Mouse (Mus musculus) limb, embryonic 11.5 days (tissue): ENCODE results near the gene Tead1. TPM values are rescaled to one million over a fixed set of nuclear protein-coding genes. Genes with fewer than 3 reads are reported as not detected.

Source experiments
- ATAC-seq: fragments of 200-750 bp; cut with Nextera tagmentation; 2 replicates; pipeline ENCODE4 v1.8.0; 2017; ENCODE audit warnings: low read depth; ENCODE audit not compliant: insufficient number of reproducible peaks, low FRiP score, low TSS enrichment
- DNase-seq: peaks from one replicate; pipeline ENCODE4 v3.0.0-alpha.2; 2015; ENCODE audit warnings: low spot score
- H3K27ac ChIP-seq: fragments of 300-500 bp; sonication (generic); replicated peaks from 2 replicates; pipeline ENCODE4 v1.5.1; 2014; ENCODE audit warnings: low read depth, mild to moderate bottlenecking, low read length
- H3K27me3 ChIP-seq: fragments of 300-500 bp; sonication (generic); 2 replicates; pipeline ENCODE4 v1.6.1; 2014; ENCODE audit warnings: mild to moderate bottlenecking, low read length, mixed read lengths; ENCODE audit not compliant: control insufficient read depth, insufficient read depth
- H3K36me3 ChIP-seq: fragments of 300-500 bp; sonication (generic); 2 replicates; pipeline ENCODE4 v1.6.1; 2014; ENCODE audit warnings: mild to moderate bottlenecking, low read length, moderate library complexity, mixed read lengths; ENCODE audit not compliant: control insufficient read depth, insufficient read depth
- H3K4me1 ChIP-seq: fragments of 300-500 bp; sonication (generic); 2 replicates; pipeline ENCODE4 v1.6.1; 2014; ENCODE audit warnings: low read length, mixed read lengths; ENCODE audit not compliant: control insufficient read depth, insufficient read depth
- H3K4me2 ChIP-seq: fragments of 300-500 bp; sonication (generic); 2 replicates; pipeline ENCODE4 v1.6.1; 2014; ENCODE audit warnings: low read depth, mild to moderate bottlenecking, moderate library complexity; ENCODE audit not compliant: severe bottlenecking
- H3K4me3 ChIP-seq: fragments of 300-500 bp; sonication (generic); 2 replicates; pipeline ENCODE4 v1.5.1; 2014; ENCODE audit warnings: low read depth, low read length
- H3K9ac ChIP-seq: fragments of 300-500 bp; sonication (generic); 2 replicates; pipeline ENCODE4 v1.6.1; 2014; ENCODE audit warnings: mild to moderate bottlenecking, low read length
- H3K9me3 ChIP-seq: fragments of 300-500 bp; sonication (generic); 2 replicates; pipeline ENCODE4 v1.6.1; 2016; ENCODE audit warnings: low read length; ENCODE audit not compliant: control insufficient read depth
- WGBS: fragments of 180-500 bp; shearing (Covaris S2); extraction: QIAGEN DNeasy Blood & Tissue Kit; methylation state at CpG from one replicate; pipeline ENCODE4 v1.1.7; 2014; 5-methylcytosine and 5-hydroxymethylcytosine counted together
- polyA plus RNA-seq: library from polyadenylated mRNA; unstranded; fragments of >200 nt; fragmentation: Nextera tagmentation; extraction: Ambion mirVana; gene quantifications from 2 replicates; pipeline ENCODE4 v1.2.1, GENCODE M21; 2014

Gene Tead1
- polyA plus RNA-seq, 1 experiment from 2014 or later = 18.3 TPM

- peak; percentile 35 for DNase-seq
These were observed 14.4 kb downstream of the Tead1 start for GRCm38 (mm10) chr7:112693566-112693965.

GRCm38 (mm10) chr7:112696777-112697161 lies 17.7 kb downstream of the Tead1 start:
- Histone ChIP-seq H3K9me3 (no peaks in the 10 kb centered on the region), H3K4me2 (no peak overlapping the region), H3K9ac (no peak overlapping the region), H3K27ac (no peak overlapping the region; the same call in 1 of the 2 replicates), H3K4me3 (no peak overlapping the region), H3K4me1 (peaks cover 68% of the 10 kb centered on the region), H3K36me3 (no peaks in the 10 kb centered on the region), H3K27me3 (no peaks in the 10 kb centered on the region)
- no peak for ATAC-seq
- 43% methylated on average over 4 of the region's 4 CpGs for WGBS
- no peak for DNase-seq

More at GRCm38 (mm10) chr7:112693566-112693965, 14.4 kb downstream of the Tead1 start:
- Histone ChIP-seq H3K36me3 (no peaks in the 10 kb centered on the region), H3K4me3 (no peak overlapping the region), H3K9ac (no peak overlapping the region), H3K4me2 (no peak overlapping the region), H3K4me1 (peaks cover 77% of the 10 kb centered on the region), H3K27ac (no peak overlapping the region), H3K27me3 (no peaks in the 10 kb centered on the region), H3K9me3 (no peaks in the 10 kb centered on the region)
- no peak for ATAC-seq
- 58% methylated on average over 10 of the region's 10 CpGs for WGBS

GRCm38 (mm10) chr7:112697162-112697841 lies 18.2 kb downstream of the Tead1 start:
- Histone ChIP-seq H3K27me3 (no peaks in the 10 kb centered on the region), H3K4me2 (0 out of 2 replicates have a peak overlapping the region, but pooled peaks have one; percentile 7), H3K4me3 (no peak overlapping the region), H3K9ac (peak overlapping the region; percentile 28; the same call in 1 of the 2 replicates), H3K9me3 (no peaks in the 10 kb centered on the region), H3K36me3 (no peaks in the 10 kb centered on the region), H3K4me1 (peaks cover 63% of the 10 kb centered on the region), H3K27ac (peak overlapping the region; percentile 79)
- ATAC-seq = no peak
- 8% methylated on average over 10 of the region's 10 CpGs for WGBS
- peak; percentile 54 for DNase-seq

GRCm38 (mm10) chr7:112700082-112700481 lies 21.0 kb downstream of the Tead1 start:
- Histone ChIP-seq H3K27me3 (no peaks in the 10 kb centered on the region), H3K36me3 (no peaks in the 10 kb centered on the region), H3K27ac (no peak overlapping the region), H3K4me1 (peaks cover 45% of the 10 kb centered on the region), H3K9ac (no peak overlapping the region), H3K4me3 (no peak overlapping the region), H3K9me3 (no peaks in the 10 kb centered on the region), H3K4me2 (no peak overlapping the region)
- DNase-seq (peak; percentile 65), ATAC-seq (no peak)
- 31% methylated on average over 5 of the region's 5 CpGs for WGBS

- no peak overlapping the region for H3K4me3 ChIP-seq
- H3K4me2 ChIP-seq = no peak overlapping the region
- no peaks in the 10 kb centered on the region for H3K27me3 ChIP-seq
- H3K4me1 ChIP-seq = peaks cover 29% of the 10 kb centered on the region
- ATAC-seq (no peak), DNase-seq (no peak)
- H3K36me3 ChIP-seq = no peaks in the 10 kb centered on the region
- no peak overlapping the region for H3K9ac ChIP-seq
- H3K27ac ChIP-seq = no peak overlapping the region
- WGBS = 88% methylated on average over 4 of the region's 4 CpGs
- H3K9me3 ChIP-seq = no peaks in the 10 kb centered on the region
These were observed 24.2 kb downstream of the Tead1 start for GRCm38 (mm10) chr7:112703341-112703740.

- Histone ChIP-seq H3K9ac (no peak overlapping the region), H3K36me3 (no peaks in the 10 kb centered on the region), H3K27me3 (no peaks in the 10 kb centered on the region), H3K4me1 (peaks cover 20% of the 10 kb centered on the region), H3K4me3 (no peak overlapping the region), H3K9me3 (no peaks in the 10 kb centered on the region), H3K4me2 (no peak overlapping the region), H3K27ac (no peak overlapping the region)
- ATAC-seq (no peak), DNase-seq (no peak)
- 41% methylated on average over 9 of the region's 9 CpGs for WGBS
These were observed 26.8 kb downstream of the Tead1 start for GRCm38 (mm10) chr7:112705870-112706269.

GRCm38 (mm10) chr7:112706756-112707155 lies 27.6 kb downstream of the Tead1 start:
- no peaks in the 10 kb centered on the region for H3K9me3 ChIP-seq
- H3K4me1 ChIP-seq = peaks cover 20% of the 10 kb centered on the region
- H3K9ac ChIP-seq = no peak overlapping the region
- DNase-seq (no peak), ATAC-seq (no peak)
- no peak overlapping the region for H3K4me3 ChIP-seq
- H3K27ac ChIP-seq = no peak overlapping the region
- WGBS = 86% methylated on average over 3 of the region's 4 CpGs
- no peaks in the 10 kb centered on the region for H3K36me3 ChIP-seq
- H3K4me2 ChIP-seq = no peak overlapping the region
- H3K27me3 ChIP-seq = no peaks in the 10 kb centered on the region

- Histone ChIP-seq H3K36me3 (no peaks in the 10 kb centered on the region), H3K9ac (no peak overlapping the region), H3K4me3 (no peak overlapping the region), H3K4me1 (peaks cover 23% of the 10 kb centered on the region), H3K4me2 (no peak overlapping the region), H3K9me3 (no peaks in the 10 kb centered on the region), H3K27ac (no peak overlapping the region), H3K27me3 (no peaks in the 10 kb centered on the region)
- ATAC-seq = no peak
- WGBS = 85% methylated on average over 7 of the region's 7 CpGs
- DNase-seq = no peak
These were observed 31.4 kb downstream of the Tead1 start for GRCm38 (mm10) chr7:112710409-112711107.
